Mouse (Mus musculus): ENCODE data around the gene Jhy.
A peak's percentile ranks its signal among the peaks of the same experiment; 100 is the strongest.

Gene Jhy

DNA sequence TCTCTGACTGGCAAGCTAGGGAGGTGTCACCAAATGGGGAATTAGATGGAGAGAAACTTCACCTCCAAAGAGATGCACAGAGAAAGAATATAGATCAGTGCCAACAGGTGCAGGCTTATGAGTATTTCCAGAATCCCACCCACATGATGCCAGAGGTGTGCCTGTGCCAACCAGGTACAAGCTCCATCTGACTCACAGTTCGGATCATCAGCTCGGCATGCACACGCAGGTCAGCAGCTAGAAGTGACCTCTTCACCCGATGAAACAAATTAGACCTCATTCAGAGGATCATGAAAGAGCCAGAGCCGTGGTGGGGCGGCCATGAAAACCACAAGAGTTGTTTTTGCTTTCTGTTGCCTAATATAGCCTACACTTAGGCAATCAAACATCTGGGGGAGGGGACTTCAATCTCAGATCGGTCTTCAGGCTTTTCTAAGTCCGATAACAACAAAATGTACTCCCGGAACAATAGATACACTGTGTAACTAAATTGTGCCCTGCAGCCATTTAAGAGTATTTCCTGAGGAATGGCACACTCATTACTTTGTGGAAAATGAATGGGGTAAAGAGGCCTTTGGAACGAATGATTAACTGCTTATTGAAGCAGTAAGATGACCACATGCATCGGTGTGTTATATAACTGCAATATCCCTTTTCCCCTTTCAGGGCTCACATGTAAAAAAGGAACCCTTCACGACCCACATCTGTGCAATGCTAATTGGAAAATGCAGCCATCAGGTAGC lies 45.9 kb downstream of the Jhy start:
- DNase-seq (ENCODE audit: low spot score): no peak

DNA sequence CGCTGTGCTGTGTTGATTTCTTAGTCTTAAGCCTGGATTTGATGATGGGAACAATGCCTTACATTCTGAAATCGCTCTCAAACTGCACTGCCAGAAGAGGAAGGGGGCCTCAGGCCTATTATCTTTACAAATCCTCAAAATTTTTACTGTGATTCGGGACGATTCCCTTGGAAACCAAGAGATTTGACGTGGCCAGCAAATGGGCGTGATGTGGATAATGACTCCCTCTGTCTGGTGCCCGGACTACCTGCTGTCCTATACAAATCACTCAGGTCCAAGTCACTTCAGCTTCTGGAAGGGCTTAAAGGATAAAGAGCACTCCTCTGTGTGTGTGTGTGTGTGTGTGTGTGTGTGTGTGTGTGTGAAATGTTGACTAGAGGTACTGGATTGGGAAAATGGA lies 55.0 kb downstream of the Jhy start:
- no peak for DNase-seq (ENCODE audit: low spot score)

DNA sequence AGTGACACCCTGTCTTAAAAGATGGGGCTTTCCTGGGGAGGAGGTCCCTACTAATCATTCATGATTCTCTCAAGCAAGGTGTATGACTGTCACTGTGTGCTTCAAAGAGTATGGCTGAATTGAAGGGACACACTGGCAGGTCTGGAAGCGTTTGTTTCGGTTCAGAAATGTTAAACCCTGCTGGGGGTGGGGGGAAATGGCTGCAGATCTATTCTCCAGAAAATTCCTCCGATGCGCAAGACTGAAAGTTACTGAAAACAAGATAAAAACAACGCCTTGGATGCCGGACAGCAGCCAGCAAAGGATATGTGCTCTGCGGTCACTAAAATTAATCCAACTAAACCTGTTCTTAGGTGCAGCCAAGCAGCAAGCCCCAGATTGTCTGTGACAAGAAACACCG lies 55.5 kb downstream of the Jhy start:
- no peak for DNase-seq (ENCODE audit: low spot score)

DNA sequence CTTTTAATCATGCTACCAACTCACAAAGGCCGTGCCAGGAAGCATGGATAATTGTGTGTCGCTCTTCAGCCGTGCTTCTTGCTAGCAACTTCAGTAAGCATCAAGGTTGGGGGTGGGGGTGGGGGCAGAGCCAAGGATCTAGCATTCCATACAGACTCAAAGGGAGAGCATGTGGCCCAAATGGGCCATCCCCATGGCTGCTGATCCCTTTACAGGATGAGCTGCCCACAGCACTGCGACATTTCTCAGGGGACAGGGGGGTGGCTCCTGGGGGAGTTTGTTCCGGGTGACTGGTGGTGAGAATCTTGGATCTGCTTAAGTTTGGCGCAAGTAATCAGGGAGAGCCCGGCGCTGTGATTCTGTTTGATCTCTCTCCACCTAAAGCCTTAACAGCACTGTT lies 56.5 kb downstream of the Jhy start:
- no peak for DNase-seq (ENCODE audit: low spot score)

DNA sequence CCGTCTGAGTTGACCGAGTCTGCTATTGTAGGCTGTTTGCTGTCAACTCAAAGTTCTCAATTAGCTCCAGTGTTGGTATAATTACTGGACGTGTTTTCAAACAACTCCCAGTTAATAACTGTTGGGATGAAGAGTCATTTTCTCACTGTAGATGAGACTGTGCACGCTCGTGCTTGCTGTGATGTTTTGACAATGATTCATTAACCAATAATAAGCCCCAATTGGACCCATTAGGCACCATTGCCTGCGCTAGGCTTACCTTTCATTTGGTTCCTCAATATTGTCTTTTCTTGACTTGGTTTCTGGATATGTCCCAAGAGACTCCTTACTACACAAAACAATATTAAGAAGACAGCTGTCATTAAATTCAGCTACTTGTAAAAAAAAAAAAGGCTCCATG lies 71.5 kb downstream of the Jhy start:
- DNase-seq (ENCODE audit: low spot score): no peak

DNA sequence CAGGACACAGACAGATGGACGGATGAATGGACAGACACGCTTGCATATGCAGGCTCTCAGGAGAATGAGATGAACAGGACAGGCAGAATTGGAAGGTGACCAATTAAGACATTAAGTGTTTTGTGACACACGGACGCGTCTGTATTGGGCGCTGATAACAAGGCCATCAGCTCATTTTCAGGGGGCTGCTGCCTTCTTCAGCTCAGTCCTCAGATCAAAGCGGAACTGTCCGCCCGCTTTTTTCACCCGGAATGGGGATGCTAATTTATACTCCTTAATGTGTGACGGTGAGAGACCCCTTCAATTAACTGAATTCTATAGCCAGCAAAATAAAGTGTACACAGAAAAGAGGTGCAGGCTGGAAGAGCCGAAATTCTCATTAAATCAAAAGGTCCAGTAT lies 74.5 kb downstream of the Jhy start:
- DNase-seq (ENCODE audit: low spot score): no peak

DNA sequence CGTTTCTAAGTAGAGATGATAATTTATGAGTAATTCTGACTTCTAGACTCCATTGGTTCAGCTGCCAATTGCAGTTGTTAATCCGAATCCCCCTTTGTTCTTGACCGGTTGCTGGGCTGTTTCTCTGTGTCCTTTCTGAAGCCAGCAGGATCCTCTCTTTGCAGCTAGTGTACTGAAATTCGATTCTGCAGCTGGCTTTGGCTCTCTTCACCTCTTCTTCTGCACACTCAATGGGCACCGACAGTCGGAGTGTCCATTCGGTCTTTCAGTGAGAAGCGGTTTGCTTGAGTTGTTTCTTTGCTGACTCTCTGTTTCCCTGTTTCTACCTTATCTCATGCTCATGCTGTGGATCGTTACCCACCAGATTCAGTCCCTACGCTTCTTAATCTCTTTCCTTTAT lies 78.2 kb downstream of the Jhy start:
- DNase-seq (ENCODE audit: low spot score): no peak

DNA sequence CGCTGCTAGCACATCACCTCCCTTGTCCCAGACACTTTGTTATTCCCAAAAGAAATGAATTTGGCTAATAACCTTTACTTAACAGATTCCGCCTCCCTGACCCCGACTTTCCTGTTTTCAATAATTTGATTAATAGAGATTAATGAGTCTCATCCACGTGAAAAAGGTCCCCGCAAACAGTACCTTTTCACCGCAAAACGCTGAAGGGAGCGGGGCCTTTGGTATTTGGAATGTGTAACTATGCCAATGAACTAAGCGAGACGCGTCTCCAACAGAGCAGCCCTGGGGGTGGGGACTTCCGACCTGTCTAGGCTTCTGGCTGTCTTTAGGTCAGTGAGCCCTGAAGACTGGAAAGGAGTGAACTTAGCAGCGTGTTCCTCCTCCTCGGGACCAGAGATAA lies 84.9 kb downstream of the Jhy start:
- DNase-seq (ENCODE audit: low spot score): no peak

DNA sequence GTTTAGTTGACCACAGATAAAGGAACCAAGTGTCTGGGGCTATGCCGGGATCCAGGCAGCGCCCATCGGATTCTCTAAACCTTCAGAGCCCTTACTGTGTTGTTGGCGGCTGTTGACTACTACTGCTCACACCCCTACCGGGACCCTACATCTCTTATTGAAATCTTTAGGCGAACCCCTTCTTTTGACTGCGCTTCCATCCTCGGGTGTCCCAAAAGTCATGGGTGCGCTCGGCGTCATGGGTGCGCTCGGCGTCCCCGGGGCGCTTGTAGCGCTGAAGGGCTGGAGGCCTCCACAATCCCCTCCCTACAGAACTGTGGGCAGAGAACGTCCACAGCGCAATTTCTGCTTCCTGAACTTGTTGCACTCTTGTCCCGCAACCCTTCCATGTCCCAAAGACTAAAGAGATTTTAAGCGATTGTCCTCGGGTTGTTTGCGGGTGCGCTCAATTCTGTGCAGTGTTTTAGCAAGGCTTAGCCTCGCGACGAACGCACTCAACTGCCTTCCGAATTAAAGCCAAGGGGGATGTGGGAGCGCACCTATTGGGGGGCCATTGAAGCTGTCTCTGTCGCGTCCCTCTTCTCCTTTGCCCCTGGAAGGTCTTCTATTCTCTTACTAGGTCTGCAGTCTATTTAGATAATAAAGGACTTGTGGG lies 85.5 kb downstream of the Jhy start:
- no peak for DNase-seq (ENCODE audit: low spot score)

DNA sequence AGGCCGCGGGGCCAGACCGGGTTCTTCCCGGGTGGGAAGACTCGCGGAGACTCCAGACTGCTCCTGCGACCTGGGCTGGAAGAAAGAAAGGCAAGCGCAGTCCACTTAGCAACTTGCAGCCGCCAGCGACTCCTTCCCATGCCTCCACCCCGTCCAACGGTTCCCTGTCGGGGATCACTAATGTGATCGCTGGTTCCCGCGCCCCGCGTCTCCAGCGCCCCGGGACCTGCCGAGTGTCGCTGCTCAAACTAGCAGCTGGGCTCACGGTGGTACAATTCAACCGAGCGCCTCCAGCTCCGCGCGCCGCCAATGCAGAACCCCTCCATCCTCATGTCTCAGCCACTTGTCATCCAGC lies 86.1 kb downstream of the Jhy start:
- no peak for DNase-seq (ENCODE audit: low spot score)

DNA sequence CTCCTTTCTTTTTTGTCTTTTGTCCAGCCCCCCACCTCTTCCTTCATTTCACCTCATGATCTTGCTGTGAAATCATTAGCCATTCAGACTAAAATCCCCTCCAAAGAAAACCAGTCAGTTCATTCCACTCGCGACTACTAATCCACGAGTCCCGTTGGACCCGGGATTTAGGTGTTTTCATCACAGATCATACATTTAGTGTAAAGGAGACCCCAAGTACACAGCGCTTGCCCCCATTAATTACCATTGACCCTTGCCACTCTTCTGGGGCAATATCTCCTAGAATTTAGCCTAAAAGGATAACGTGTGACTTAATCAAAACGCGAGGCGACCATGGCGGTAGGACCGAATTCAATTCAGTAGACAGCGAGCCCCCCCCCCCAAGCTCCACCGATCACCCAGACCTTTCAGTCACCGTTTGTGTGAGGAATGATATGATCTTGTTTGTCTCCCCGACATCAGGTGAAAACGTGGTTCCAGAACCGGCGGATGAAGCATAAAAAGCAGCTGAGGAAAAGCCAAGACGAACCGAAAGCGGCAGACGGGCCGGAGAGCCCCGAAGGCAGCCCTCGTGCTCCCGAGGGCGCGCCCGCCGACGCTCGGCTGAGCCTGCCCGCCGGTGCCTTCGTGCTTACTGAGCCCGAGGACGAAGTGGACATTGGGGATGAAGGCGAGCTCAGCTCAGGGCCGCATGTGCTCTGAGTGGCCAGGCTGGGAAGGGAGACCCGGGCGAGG lies 86.6 kb downstream of the Jhy start:
- DNase-seq (ENCODE audit: low spot score): no peak

DNA sequence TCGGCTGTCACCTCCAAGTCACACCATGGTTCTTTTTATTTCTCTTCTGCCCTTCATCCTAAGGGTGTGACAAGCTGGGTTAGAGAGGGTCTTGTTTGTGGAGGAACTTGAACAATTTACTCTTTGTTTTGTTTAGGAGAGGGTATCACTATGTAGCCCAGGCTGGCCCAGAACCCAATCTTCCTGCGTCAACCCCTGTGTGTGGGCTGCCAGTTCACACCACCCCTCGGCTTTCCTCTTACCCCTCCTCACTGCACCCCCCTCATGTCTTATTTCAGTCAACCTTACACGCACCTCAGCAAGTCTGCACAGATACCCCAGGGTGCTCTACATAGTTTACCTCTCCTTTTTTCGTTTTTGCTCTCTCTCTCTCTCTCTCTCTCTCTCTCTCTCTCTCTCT lies 87.2 kb downstream of the Jhy start:
- no peak for DNase-seq (ENCODE audit: low spot score)

DNA sequence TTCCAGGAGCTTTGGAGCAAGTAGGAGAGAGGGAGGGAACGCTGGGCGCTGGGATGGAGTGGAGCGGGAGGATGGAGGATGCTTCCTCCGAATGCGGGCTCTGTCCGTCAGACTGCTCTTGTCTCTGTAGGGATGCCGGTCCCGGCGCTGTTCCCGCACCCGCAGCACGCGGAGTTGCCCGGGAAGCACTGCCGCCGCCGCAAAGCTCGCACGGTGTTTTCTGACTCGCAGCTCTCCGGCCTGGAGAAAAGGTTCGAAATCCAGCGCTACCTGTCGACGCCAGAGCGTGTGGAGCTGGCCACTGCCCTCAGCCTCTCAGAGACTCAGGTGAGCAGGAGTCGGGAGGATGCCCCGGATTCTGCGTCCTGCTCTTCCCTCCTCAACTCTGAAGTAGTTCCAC lies 87.8 kb downstream of the Jhy start:
- DNase-seq (ENCODE audit: low spot score): no peak

DNA sequence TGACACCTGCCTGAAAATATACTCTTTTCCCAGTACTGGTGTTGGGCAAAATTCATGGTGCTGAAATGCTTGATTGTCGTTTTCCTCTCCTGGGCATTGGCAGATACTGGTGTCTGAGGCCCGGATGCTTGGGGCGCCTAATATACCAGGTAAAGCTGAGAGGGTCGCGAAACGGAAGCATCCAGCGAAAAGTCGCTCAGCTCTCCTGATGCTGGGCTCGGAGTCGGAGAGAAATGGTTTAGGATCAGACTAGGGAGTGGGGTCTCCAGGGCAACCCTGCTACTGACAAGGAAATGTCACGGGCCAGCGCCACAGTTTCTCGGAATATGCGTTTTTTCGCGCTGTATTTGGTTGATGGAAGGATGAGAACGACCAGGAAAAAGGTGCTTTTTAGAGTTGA lies 88.5 kb downstream of the Jhy start:
- DNase-seq (ENCODE audit: low spot score): no peak

DNA sequence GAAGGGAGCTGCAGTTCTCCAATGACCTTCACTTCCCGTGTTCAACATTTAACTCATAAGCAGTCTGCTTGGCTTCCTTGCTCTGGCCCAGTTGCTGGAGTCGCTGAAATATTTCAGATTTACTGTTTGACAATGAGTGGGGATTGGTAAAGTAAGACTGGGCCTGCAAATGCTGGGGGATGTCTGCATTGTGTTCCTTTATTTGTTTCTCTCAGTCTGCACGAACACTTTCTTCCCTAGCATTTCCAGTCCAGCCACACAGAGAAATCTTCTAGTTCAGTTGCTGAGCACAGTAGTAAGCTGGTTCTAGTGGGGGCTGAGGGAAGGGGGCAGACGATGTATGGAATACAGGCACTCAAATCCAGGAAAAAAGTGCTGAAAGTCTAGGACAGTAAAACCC lies 89.0 kb downstream of the Jhy start:
- DNase-seq (ENCODE audit: low spot score): no peak

DNA sequence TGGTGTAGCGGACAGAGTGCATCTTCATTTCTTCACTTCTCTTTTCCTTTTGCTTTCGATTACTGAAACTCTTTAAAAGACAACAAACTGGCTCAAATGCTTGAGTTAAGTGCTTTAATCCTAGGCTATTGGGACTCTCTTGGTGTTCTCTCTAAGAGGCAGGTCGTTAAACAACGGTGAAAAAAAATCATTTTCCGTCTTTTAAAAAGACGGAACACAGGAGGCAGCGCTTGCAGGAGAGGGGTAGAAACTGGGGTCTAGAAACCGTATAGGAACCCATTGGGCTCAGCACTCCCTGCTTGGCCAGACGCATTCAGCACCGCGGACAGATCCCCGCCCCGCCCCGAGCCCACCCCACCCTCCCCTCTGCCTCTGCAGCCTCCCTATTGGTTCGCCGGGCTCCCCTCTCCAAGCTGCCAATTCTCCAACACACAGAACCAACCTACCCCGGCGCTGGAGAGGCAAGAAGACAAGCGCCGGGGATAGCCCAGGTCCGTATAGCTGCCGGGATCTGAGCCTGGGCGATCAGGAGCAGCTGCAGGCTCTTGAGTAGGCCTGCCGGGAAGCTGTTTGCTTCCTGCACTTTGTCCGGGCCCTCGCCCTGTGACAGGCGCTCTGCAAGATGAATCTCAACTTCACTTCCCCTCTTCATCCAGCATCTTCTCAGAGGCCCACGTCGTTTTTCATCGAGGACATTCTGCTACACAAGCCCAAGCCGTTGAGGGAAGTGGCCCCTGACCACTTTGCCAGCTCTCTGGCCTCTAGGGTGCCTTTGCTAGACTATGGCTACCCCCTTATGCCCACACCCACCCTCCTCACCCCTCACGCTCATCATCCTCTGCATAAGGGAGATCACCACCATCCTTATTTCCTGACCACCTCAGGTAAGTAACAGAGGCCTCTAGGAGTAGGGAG lies 90.1 kb downstream of the Jhy start, which contains the start of gene Bsx:
Gene Bsx (plus strand): TSS at position 572 of the 915 bp plus-strand sequence.
- peak; percentile 36 for DNase-seq (ENCODE audit: low spot score)

DNA sequence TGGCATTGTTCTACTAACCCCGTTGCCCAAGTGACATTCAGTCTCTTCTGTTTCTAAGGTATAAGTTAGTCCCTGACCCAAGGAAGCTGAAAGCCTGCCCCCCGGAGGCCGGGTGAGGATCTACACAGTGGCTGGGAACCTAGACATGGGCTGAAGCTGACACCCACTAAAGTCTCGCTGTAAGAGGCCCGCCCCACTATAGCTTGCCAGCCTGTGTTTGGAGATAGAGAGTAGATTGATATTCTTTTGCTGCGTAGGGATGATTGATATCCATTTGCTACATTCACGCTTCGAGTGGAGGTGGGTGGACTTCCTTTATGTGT lies 91.8 kb downstream of the Jhy start:
- peak; percentile 8 for DNase-seq (ENCODE audit: low spot score)

DNA sequence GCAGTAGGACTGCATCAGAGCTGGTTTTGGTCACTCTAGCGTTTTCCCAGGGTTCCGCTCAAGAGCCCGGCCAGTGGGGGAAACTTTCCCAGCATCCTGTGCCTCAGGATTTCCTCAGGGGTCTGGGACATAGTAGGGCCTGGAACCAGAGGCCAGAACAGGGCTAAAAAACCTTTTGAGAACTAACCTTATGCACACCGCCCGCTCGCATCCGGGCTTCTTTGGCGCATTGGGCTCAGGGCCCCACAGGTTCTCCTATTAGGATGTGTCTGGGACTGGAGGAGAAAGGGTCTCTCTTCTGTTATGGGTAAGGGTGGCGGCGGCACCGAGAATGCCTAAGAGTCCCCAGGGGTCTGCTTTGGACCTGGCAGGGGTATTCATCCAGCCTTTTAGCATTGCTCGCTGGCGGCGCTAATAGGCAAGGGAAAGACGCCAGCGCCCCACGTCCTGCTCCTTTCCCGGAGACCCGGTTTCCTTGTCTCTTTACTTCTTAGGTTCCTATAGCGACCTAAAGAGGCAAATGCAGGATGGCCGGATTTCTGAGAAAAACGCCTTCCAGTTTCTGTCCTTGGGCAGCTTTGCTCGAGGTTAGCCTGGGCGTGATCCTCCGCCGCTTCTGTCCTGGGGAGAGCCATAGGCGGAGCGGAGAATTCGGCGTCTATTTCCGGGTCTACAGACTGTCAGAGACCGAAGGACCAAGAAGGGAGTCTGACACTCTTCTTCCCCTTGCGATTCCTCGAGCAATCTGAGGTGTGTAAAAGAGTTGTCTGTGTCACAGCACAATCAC lies 92.4 kb downstream of the Jhy start:
- no peak for DNase-seq (ENCODE audit: low spot score)

DNA sequence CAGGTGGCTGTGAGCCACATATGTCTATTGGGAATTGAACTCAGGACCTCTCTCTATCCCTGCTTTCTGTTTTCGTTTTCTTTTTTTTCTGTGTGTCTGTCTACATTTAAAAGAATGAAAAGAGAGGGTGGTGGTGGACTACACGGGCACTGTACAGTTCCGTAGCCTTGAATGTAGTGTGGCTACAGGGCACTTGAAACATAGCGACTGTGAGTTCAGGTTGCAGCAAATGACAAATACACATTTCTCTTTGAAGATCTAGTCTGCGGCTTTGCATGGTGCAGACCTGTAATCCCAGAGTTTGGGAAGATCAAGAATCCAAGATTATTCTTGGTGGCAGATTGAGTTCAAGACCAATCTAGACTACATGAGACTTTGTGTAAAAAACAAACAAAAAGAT lies 93.6 kb downstream of the Jhy start:
- DNase-seq (ENCODE audit: low spot score): no peak

DNA sequence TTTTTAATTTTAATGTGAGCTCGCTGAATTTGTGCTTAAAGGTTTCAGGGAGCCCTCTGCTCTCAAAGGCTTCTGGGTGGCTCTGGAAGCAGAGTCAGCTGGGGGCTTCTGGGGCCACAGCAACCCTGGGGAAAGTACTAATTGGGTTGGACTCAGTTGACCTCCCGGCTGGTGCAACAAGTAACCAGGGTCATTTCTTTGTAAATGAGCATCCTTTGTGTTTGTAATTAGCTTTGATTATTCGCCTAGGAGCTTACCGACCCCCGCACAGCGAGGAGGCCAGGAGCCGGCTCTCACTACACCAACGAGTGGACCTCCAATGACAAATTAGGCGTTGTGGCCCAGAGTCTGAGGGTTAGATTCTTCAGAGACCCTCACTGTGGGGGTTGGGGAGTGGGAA lies 104.7 kb downstream of the Jhy start:
- no peak for DNase-seq (ENCODE audit: low spot score)

DNA sequence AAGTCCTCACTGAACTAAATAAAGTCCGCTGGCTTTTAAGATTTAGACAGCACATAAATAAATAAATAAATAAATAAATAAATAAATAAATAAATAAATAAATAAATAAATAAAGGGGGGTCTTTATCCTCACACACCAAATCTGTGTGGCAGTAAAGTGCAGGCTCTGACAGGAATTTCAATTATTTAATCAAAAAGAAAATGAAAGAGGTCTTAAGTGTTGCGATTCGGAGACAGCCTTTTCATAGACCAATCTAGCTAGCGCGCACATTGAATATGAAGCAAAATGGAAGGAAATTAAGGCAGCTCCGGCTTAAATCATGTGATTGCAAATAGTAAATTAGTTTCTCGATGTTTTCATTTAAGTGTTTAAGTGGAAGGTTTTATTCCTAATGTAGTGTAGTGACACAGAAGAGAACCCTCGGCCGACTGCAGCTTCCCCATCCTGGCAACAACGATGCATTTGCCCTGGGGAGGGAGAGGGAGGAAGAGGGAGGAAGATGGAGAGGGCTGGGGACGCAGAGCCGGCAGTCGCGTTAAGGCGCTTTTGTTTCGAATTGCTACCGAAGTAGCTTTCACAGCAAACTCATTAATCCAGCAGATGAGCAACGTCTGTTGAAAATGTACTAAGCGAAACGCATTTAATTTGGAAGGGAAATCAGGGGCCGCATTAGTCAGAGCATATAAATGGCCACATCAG lies 105.3 kb downstream of the Jhy start:
- no peak for DNase-seq (ENCODE audit: low spot score)

Data from urinary bladder, postnatal 14 days (tissue).